Mouse (Mus musculus) hindbrain, embryonic 15.5 days (tissue): ENCODE results near the gene Hscb. TPM values are rescaled to one million over a fixed set of nuclear protein-coding genes. Genes with fewer than 3 reads are reported as not detected.
A peak's percentile ranks its signal among the peaks of the same experiment; 100 is the strongest.

Experiments
- ATAC-seq: fragments of 200-750 bp; cut with Nextera tagmentation; 2 replicates; pipeline ENCODE4 v1.8.0; 2017; ENCODE audit warnings: low read depth, moderate number of reproducible peaks, moderate TSS enrichment; ENCODE audit not compliant: low FRiP score
- H3K27ac ChIP-seq: fragments of 300-500 bp; sonication (generic); replicated peaks from 2 replicates; pipeline ENCODE4 v1.5.1; 2015; ENCODE audit warnings: mild to moderate bottlenecking, inconsistent platforms
- H3K27me3 ChIP-seq: fragments of 300-500 bp; sonication (generic); 2 replicates; pipeline ENCODE4 v1.6.1; 2015; ENCODE audit warnings: control low read depth, inconsistent platforms
- H3K36me3 ChIP-seq: fragments of 300-500 bp; sonication (generic); 2 replicates; pipeline ENCODE4 v1.6.1; 2015; ENCODE audit warnings: control low read depth, inconsistent platforms
- H3K4me1 ChIP-seq: fragments of 300-500 bp; sonication (generic); replicated peaks from 2 replicates; pipeline ENCODE4 v1.6.1; 2015; ENCODE audit warnings: control low read depth, inconsistent platforms
- H3K4me2 ChIP-seq: fragments of 300-500 bp; sonication (generic); 2 replicates; pipeline ENCODE4 v1.6.1; 2015; ENCODE audit warnings: moderate library complexity, mild to moderate bottlenecking, inconsistent platforms
- H3K4me3 ChIP-seq: fragments of 300-500 bp; sonication (generic); 2 replicates; pipeline ENCODE4 v1.5.1; 2015; ENCODE audit warnings: mild to moderate bottlenecking, inconsistent platforms
- H3K9ac ChIP-seq: fragments of 300-500 bp; sonication (generic); 2 replicates; pipeline ENCODE4 v1.6.1; 2015; ENCODE audit warnings: inconsistent platforms
- H3K9me3 ChIP-seq: fragments of 300-500 bp; sonication (generic); 2 replicates; pipeline ENCODE4 v1.6.1; 2016; ENCODE audit warnings: control low read depth, inconsistent platforms
- WGBS: fragments of 180-500 bp; shearing (Covaris S2); methylation state at CpG from one replicate; pipeline ENCODE4 v1.1.7; 2015; 5-methylcytosine and 5-hydroxymethylcytosine counted together
- polyA plus RNA-seq: library from polyadenylated mRNA; unstranded; fragments of >200 nt; fragmentation: Nextera tagmentation; extraction: Ambion mirVana; gene quantifications from 2 replicates; pipeline ENCODE4 v1.2.1, GENCODE M21; 2015

Hscb gene
- polyA plus RNA-seq, 1 experiment from 2014 or later = 9.6 TPM

GRCm38 (mm10) chr5:110826781-110827495 is 12.6 kb downstream of the Hscb start:
- H3K27me3 ChIP-seq = no peaks in the 10 kb centered on the region
- no peak overlapping the region for H3K27ac ChIP-seq
- 91% methylated on average over 8 of the region's 8 CpGs for WGBS
- no peaks in the 10 kb centered on the region for H3K9me3 ChIP-seq
- no peak overlapping the region for H3K4me2 ChIP-seq
- H3K9ac ChIP-seq = no peak overlapping the region
- no peak overlapping the region for H3K4me3 ChIP-seq
- no peaks in the 10 kb centered on the region for H3K4me1 ChIP-seq
- no peaks in the 10 kb centered on the region for H3K36me3 ChIP-seq
- ATAC-seq = no peak

DNA sequence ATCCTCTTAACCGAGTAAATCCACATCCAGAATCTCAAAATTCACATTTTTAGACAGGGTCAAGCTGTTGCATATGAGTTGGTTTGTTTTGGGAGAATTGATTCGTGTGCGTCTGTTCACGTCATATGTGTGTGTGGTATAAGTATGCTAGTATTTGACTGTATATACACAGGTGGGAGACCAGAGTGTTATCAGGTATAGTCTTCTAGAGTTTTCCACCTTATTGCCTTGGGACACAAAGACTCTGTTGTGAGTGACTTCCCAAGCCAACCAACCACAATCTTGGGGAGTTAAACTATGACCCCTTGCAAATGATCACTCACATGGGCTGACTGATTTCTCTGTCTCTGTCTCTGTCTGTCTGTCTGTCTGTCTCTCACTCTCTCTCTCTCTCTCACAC is 15.2 kb downstream of the Hscb start:
- Histone ChIP-seq H3K4me1 (no peaks in the 10 kb centered on the region), H3K36me3 (no peaks in the 10 kb centered on the region), H3K4me2 (no peak overlapping the region), H3K27ac (no peak overlapping the region), H3K9me3 (no peaks in the 10 kb centered on the region), H3K9ac (no peak overlapping the region), H3K27me3 (no peaks in the 10 kb centered on the region), H3K4me3 (no peak overlapping the region)
- 86% methylated on average over 4 of the region's 4 CpGs for WGBS
- ATAC-seq = no peak

DNA sequence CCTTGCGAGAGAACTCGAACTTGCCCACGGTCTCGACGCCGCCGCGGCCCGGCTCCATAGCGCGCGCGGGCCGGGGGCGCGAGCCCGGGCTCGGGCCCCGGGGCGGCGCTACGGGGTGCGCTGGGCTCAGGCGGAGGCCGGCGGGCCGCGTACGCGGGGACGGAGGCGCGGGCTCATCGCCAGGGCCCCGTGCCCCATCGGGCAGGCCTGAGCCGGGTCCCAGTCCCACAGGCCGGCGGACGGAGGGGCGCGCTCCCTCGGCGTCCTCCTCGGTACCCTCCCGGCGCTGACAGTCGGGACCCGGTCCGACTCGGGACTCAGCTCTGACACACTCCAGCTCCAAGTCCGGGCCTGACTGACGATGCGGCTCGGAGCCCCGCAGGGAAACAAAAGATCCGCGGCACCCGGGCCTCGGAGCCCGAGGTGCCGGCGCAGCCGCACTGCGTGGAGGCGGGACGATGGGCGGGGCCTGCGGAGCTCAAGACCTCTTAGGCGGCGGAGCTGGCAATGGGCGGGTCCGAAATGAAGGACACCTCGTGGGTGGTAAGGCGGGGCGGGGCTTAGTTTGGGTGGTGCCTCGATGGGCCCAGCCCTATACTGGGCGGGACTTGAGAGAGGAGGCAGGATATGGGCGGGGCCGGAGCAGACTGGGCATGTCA is 29.8 kb downstream of the Hscb start, which contains the start of gene Ulk1:
Gene Ulk1, minus strand, starts transcription at position 431 of the 659 bp plus-strand sequence.
- Histone ChIP-seq H3K9me3 (no peaks in the 10 kb centered on the region), H3K4me2 (peak within 1 kb of the TSS; percentile 89), H3K27ac (peak within 1 kb of the TSS; percentile 87), H3K27me3 (no peaks in the 10 kb centered on the region), H3K9ac (peak within 1 kb of the TSS; percentile 75), H3K36me3 (no peaks in the 10 kb centered on the region), H3K4me1 (peaks cover 37% of the 10 kb centered on the region), H3K4me3 (peak within 1 kb of the TSS; percentile 73)
- ATAC-seq = peak; percentile 96
- WGBS = under 1% methylated on average over 68 of the region's 80 CpGs

- peak overlapping the region; percentile 87 for H3K27ac ChIP-seq
- peaks cover 40% of the 10 kb centered on the region for H3K4me1 ChIP-seq
- H3K27me3 ChIP-seq = no peaks in the 10 kb centered on the region
- peak overlapping the region; percentile 89 for H3K4me2 ChIP-seq
- ATAC-seq = no peak
- peak overlapping the region; percentile 73 for H3K4me3 ChIP-seq
- no peaks in the 10 kb centered on the region for H3K9me3 ChIP-seq
- WGBS = 2% methylated on average over 27 of the region's 27 CpGs
- peak overlapping the region; percentile 75 for H3K9ac ChIP-seq
- H3K36me3 ChIP-seq = no peaks in the 10 kb centered on the region
Observed at GRCm38 (mm10) chr5:110808821-110809666, 30.5 kb downstream of the Hscb start.

- Histone ChIP-seq H3K4me2 (peak overlapping the region; percentile 89), H3K27ac (peak overlapping the region; percentile 87)
- WGBS = 4% methylated on average over 14 of the region's 14 CpGs
Observed at GRCm38 (mm10) chr5:110808061-110808631, 31.4 kb downstream of the Hscb start.

GRCm38 (mm10) chr5:110807453-110807852 is 32.1 kb downstream of the Hscb start:
- Histone ChIP-seq H3K36me3 (no peaks in the 10 kb centered on the region), H3K27me3 (no peaks in the 10 kb centered on the region), H3K4me1 (peaks cover 40% of the 10 kb centered on the region), H3K27ac (no peak overlapping the region), H3K9ac (peak overlapping the region; percentile 75; the same call in 1 of the 2 replicates), H3K9me3 (no peaks in the 10 kb centered on the region), H3K4me2 (peak overlapping the region; percentile 89), H3K4me3 (peak overlapping the region; percentile 73)
- no peak for ATAC-seq
- WGBS = 82% methylated on average over 4 of the region's 4 CpGs

More at GRCm38 (mm10) chr5:110808061-110808631, 31.4 kb downstream of the Hscb start:
- Histone ChIP-seq H3K4me3 (peak overlapping the region; percentile 73), H3K4me1 (peaks cover 40% of the 10 kb centered on the region), H3K9me3 (no peaks in the 10 kb centered on the region), H3K36me3 (no peaks in the 10 kb centered on the region), H3K27me3 (no peaks in the 10 kb centered on the region), H3K9ac (peak overlapping the region; percentile 75)
- ATAC-seq = 0 out of 2 replicates have a peak, but pooled peaks have one; percentile 20

DNA sequence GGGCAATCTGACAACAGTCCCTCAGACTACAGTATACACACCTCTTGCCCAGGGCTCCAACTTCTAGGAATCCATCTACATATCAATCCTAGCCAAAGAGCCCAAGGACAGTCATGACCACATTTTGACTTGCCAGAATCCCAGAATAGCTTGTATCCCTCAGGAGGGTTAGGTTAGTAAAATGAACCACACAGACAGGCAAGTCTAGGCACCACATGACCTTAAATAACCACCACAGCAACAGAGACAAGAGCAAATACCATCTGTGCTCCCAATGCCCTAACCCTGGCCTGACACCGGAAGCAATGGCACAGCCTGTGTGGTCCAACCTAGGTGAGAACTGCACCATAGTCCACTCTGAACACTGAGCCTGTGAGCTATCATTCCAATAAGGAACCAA is 32.9 kb downstream of the Hscb start:
- Histone ChIP-seq H3K4me3 (no peak overlapping the region), H3K9me3 (no peaks in the 10 kb centered on the region), H3K27me3 (no peaks in the 10 kb centered on the region), H3K4me2 (no peak overlapping the region), H3K4me1 (peaks cover 40% of the 10 kb centered on the region), H3K36me3 (no peaks in the 10 kb centered on the region), H3K27ac (no peak overlapping the region), H3K9ac (no peak overlapping the region)
- no peak for ATAC-seq
- WGBS = 94% methylated on average over 1 of the region's 1 CpGs

- no peaks in the 10 kb centered on the region for H3K27me3 ChIP-seq
- no peaks in the 10 kb centered on the region for H3K36me3 ChIP-seq
- no peak overlapping the region for H3K27ac ChIP-seq
- ATAC-seq = no peak
- H3K9me3 ChIP-seq = no peaks in the 10 kb centered on the region
- 91% methylated on average over 4 of the region's 4 CpGs for WGBS
- H3K9ac ChIP-seq = no peak overlapping the region
- H3K4me1 ChIP-seq = peaks cover 40% of the 10 kb centered on the region
- H3K4me3 ChIP-seq = no peak overlapping the region
- H3K4me2 ChIP-seq = no peak overlapping the region
Observed at GRCm38 (mm10) chr5:110806154-110806553, 33.4 kb downstream of the Hscb start.

- no peaks in the 10 kb centered on the region; the same call in 1 of the 2 replicates for H3K36me3 ChIP-seq
- no peaks in the 10 kb centered on the region for H3K9me3 ChIP-seq
Observed at GRCm38 (mm10) chr5:110804012-110804743, 35.4 kb downstream of the Hscb start.

GRCm38 (mm10) chr5:110802809-110803208 is 36.8 kb downstream of the Hscb start:
- peaks cover 23% of the 10 kb centered on the region for H3K4me1 ChIP-seq
- no peaks in the 10 kb centered on the region for H3K9me3 ChIP-seq
- H3K9ac ChIP-seq = no peak overlapping the region
- no peak overlapping the region for H3K4me3 ChIP-seq
- H3K27ac ChIP-seq = no peak overlapping the region
- no peaks in the 10 kb centered on the region for H3K27me3 ChIP-seq
- H3K36me3 ChIP-seq = peaks cover 13% of the 10 kb centered on the region
- ATAC-seq = no peak
- no peak overlapping the region for H3K4me2 ChIP-seq

More at GRCm38 (mm10) chr5:110804012-110804743, 35.4 kb downstream of the Hscb start:
- H3K9ac ChIP-seq = no peak overlapping the region
- H3K4me3 ChIP-seq = no peak overlapping the region
- no peak for ATAC-seq
- WGBS = 81% methylated on average over 7 of the region's 7 CpGs
- H3K27ac ChIP-seq = no peak overlapping the region
- H3K4me1 ChIP-seq = peaks cover 37% of the 10 kb centered on the region
- no peak overlapping the region for H3K4me2 ChIP-seq
- no peaks in the 10 kb centered on the region for H3K27me3 ChIP-seq

GRCm38 (mm10) chr5:110802186-110802585 is 37.4 kb downstream of the Hscb start:
- Histone ChIP-seq H3K27me3 (no peaks in the 10 kb centered on the region), H3K4me3 (no peak overlapping the region), H3K27ac (no peak overlapping the region), H3K9ac (no peak overlapping the region), H3K9me3 (no peaks in the 10 kb centered on the region), H3K4me2 (no peak overlapping the region), H3K36me3 (peaks cover 17% of the 10 kb centered on the region), H3K4me1 (peaks cover 17% of the 10 kb centered on the region)
- ATAC-seq = no peak
- 90% methylated on average over 4 of the region's 4 CpGs for WGBS
